Mouse (Mus musculus) hindbrain, embryonic 14.5 days (tissue): Measurements from ENCODE around the gene Pex12. TPM values are rescaled to one million over a fixed set of nuclear protein-coding genes. Genes with fewer than 3 reads are reported as not detected.

Experiments
- ATAC-seq: fragments of 200-750 bp; cut with Nextera tagmentation; 2 replicates; pipeline ENCODE4 v1.8.0; 2017; ENCODE audit warnings: moderate number of reproducible peaks, mild to moderate bottlenecking, moderate TSS enrichment, moderate library complexity; ENCODE audit not compliant: low FRiP score
- DNase-seq: peaks from one replicate; pipeline ENCODE4 v3.0.0-alpha.2; 2015; ENCODE audit warnings: low spot score
- H3K27ac ChIP-seq: fragments of 300-500 bp; sonication (generic); 2 replicates; pipeline ENCODE4 v1.5.1; 2014; ENCODE audit warnings: mild to moderate bottlenecking, moderate library complexity
- H3K27me3 ChIP-seq: fragments of 300-500 bp; sonication (generic); 2 replicates; pipeline ENCODE4 v1.6.1; 2014; ENCODE audit warnings: mild to moderate bottlenecking, low read length, mixed read lengths; ENCODE audit not compliant: control insufficient read depth, insufficient read depth
- H3K36me3 ChIP-seq: fragments of 300-500 bp; sonication (generic); replicated peaks from 2 replicates; pipeline ENCODE4 v1.6.1; 2014; ENCODE audit not compliant: control insufficient read depth, insufficient read depth
- H3K4me1 ChIP-seq: fragments of 300-500 bp; sonication (generic); replicated peaks from 2 replicates; pipeline ENCODE4 v1.6.1; 2014; ENCODE audit warnings: antibody characterized with exemption, low read length, mixed read lengths; ENCODE audit not compliant: control insufficient read depth, insufficient read depth
- H3K4me2 ChIP-seq: fragments of 300-500 bp; sonication (generic); replicated peaks from 2 replicates; pipeline ENCODE4 v1.6.1; 2014; ENCODE audit warnings: mild to moderate bottlenecking, moderate library complexity
- H3K4me3 ChIP-seq: fragments of 300-500 bp; sonication (generic); replicated peaks from 2 replicates; pipeline ENCODE4 v1.5.1; 2014; ENCODE audit warnings: mild to moderate bottlenecking, low read length
- H3K9ac ChIP-seq: fragments of 300-500 bp; sonication (generic); 2 replicates; pipeline ENCODE4 v1.6.1; 2014
- H3K9me3 ChIP-seq: fragments of 300-500 bp; sonication (generic); 2 replicates; pipeline ENCODE4 v1.6.1; 2016; ENCODE audit warnings: low read length; ENCODE audit not compliant: control insufficient read depth
- WGBS: fragments of 180-500 bp; shearing (Covaris S2); extraction: QIAGEN DNeasy Blood & Tissue Kit; methylation state at CpG from one replicate; pipeline ENCODE4 v1.1.7; 2014; 5-methylcytosine and 5-hydroxymethylcytosine counted together
- polyA plus RNA-seq: library from polyadenylated mRNA; unstranded; fragments of >200 nt; fragmentation: Nextera tagmentation; extraction: Ambion mirVana; gene quantifications from 2 replicates; pipeline ENCODE4 v1.2.1, GENCODE M21; 2014

The Pex12 gene
- polyA plus RNA-seq, 1 experiment from 2014 or later, result 14.9 TPM

DNA sequence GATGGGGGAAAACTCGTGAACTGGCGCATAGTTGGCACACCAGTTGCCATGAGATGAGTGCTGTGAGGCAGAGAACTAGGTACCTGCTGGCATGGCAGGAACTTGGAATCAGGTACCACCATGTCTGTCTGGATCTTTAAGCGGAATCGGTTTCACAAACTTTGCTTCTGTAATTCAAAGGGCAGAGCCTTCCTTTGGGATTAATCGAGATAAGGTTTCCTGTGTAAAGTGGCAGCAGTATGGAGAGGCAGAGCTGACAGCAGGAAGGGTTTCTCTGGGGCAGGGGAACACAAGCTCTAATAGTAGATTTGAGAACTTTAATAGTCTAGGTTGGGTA is 10.2 kb downstream of the Pex12 start:
- Histone ChIP-seq H3K4me2 (peak overlapping the region; percentile 94), H3K27me3 (no peaks in the 10 kb centered on the region), H3K9ac (peak overlapping the region; percentile 74), H3K36me3 (peaks cover 23% of the 10 kb centered on the region), H3K9me3 (no peaks in the 10 kb centered on the region), H3K4me1 (peaks cover 31% of the 10 kb centered on the region), H3K4me3 (peak overlapping the region; percentile 64), H3K27ac (0 out of 2 replicates have a peak overlapping the region, but pooled peaks have one; percentile 54)
- no peak for DNase-seq
- WGBS, result 3% methylated on average over 5 of the region's 5 CpGs
- no peak for ATAC-seq

DNA sequence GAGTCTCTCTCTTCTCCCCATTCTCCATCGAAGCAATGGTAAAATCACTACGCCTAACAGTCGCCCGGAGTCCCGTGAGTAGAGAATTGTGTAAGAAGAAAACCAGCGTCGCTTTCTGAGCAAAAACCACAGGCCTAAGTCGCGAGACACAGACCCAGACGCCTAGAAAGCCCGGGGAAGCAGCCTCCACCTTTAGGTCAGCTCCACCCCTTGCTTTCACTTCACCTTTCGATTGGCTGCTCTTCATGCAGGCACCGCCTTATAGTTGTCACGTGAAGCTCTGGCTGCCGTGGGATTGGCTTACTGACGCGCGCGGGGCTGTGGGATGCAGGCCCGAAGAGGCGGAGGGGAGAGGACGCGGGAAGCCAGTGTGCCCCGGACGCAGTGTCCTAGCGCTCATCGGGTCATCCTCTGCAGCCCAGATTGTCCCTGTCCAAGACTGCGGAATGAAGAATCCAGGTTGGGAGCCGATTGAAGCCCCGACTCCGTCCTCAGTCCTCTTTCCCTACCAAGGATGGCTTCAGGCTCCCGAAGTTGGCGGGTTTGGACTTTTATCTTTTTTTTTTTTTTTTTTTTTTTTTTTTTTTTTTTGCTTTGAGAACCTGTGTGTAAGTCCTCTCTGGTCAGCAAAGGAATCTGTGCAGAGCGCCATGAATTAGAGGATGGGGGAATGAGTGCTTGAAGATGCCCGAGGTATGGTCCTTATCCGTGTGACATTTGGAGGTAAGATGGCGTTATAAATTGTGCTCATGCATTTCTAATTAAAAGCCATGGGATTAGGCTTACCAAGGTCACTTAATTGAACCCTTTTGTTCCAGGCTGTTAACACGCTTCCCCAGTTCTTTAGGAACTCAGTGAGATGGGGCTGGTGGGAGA is 10.8 kb downstream of the Pex12 start:
- Histone ChIP-seq H3K36me3 (peaks cover 17% of the 10 kb centered on the region), H3K27me3 (no peaks in the 10 kb centered on the region), H3K9ac (peak overlapping the region; percentile 74), H3K4me3 (peak overlapping the region; percentile 64), H3K4me1 (peaks cover 29% of the 10 kb centered on the region), H3K9me3 (no peaks in the 10 kb centered on the region), H3K27ac (peak overlapping the region; percentile 82), H3K4me2 (peak overlapping the region; percentile 94)
- ATAC-seq (peak; percentile 100), DNase-seq (peak; percentile 91)
- under 1% methylated on average over 38 of the region's 38 CpGs for WGBS

DNA sequence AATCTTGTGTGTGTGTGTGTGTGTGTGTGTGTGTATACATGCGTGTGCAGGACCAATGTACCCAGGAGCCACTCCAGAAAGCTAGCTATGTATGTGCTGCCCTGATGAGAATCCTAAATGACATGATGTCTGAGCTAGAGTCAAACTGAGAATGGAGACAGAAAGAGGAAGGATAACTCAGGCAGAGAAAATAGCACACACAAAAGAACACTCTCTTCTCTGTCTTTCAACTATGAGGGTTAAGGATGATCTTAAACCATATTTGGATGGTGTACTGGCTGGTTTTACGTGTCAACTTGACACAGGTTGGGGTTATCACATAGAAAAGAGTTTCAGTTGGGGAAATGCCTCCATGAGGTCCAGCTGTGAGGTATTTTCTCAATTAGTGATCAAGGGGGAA is 12.8 kb downstream of the Pex12 start:
- 81% methylated on average over 2 of the region's 2 CpGs for WGBS
- no peak overlapping the region for H3K27ac ChIP-seq
- no peak overlapping the region for H3K9ac ChIP-seq
- no peak overlapping the region for H3K4me3 ChIP-seq
- no peak overlapping the region for H3K4me2 ChIP-seq
- H3K36me3 ChIP-seq, result no peaks in the 10 kb centered on the region; the same call in 1 of the 2 replicates
- DNase-seq (no peak), ATAC-seq (no peak)
- H3K27me3 ChIP-seq, result no peaks in the 10 kb centered on the region
- H3K9me3 ChIP-seq, result no peaks in the 10 kb centered on the region
- peaks cover 29% of the 10 kb centered on the region for H3K4me1 ChIP-seq

DNA sequence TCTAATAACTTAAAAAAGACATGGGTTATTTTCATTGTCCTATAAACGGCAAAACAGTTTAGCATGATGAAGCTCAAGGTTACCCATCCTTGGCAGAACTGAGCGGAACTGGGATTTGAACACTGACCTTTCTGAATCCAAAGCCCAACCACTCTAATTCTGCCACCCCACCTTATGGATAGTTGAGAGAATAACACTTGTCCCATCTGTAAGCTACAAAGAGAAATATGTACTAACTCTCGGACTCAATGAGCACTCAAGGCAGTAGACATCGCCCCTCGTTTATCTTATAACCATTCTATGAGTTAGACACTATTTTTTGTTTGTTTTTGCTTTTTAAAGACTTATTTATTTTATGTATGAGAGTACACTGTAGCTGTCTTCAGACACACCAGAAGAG is 13.3 kb downstream of the Pex12 start:
- Histone ChIP-seq H3K27me3 (no peaks in the 10 kb centered on the region), H3K4me2 (no peak overlapping the region), H3K27ac (no peak overlapping the region), H3K9me3 (no peaks in the 10 kb centered on the region), H3K9ac (no peak overlapping the region), H3K4me3 (no peak overlapping the region), H3K36me3 (no peaks in the 10 kb centered on the region; the same call in 1 of the 2 replicates), H3K4me1 (peaks cover 26% of the 10 kb centered on the region)
- ATAC-seq (no peak), DNase-seq (no peak)
- WGBS, result 91% methylated on average over 5 of the region's 5 CpGs

DNA sequence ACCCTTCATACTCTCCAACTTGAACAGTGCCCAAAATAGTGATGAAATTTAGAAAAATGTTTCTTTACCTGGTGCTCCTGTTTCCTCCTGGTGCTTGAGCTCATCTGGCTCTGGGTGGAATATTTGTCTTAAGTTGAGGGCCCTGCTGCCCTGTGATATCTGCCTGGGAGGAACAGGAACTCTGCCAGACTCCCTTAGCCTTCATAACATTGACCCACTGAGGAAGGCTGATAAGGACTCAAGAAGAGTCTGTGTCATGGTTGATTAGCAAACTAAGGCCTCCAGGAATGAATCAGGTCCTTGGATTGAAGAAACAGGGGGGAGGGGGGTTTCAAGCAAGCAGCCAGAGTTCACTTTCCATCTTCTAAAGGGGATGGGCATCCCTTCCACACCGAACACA is 15.8 kb downstream of the Pex12 start, which contains the start of gene Slfn14:
Slfn14 (minus strand) TSS at position 161 of the 400 bp plus-strand sequence.
- Histone ChIP-seq H3K36me3 (no peaks in the 10 kb centered on the region), H3K4me3 (no peak within 1 kb of the TSS), H3K27ac (no peak within 1 kb of the TSS), H3K9me3 (no peaks in the 10 kb centered on the region), H3K4me1 (peaks cover 5% of the 10 kb centered on the region; the same call in 1 of the 2 replicates), H3K4me2 (no peak within 1 kb of the TSS), H3K27me3 (no peaks in the 10 kb centered on the region), H3K9ac (no peak within 1 kb of the TSS)
- WGBS, result 82% methylated on average over 1 of the region's 1 CpGs
- DNase-seq (no peak), ATAC-seq (no peak)

DNA sequence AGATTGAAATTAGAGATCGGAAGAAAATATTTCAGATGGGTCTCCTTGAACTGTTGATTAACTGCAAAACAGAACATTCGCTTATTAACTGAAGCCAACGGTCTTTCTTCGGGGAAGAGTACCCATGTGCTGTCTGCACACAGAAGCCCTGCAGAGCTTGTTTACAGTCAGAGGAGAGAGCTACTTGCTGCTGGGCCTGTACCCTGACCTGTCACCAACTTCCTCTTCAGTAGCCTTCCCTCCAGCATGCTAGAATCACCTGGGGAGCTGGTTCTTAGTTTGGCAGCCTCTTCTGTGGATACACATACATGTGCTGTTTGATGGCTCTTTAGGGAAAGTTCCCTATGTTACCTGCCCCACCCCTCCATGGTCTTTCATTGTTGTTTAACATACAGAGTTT is 16.8 kb downstream of the Pex12 start:
- peaks cover under 1% of the 10 kb centered on the region; the same call in 1 of the 2 replicates for H3K4me1 ChIP-seq
- H3K27ac ChIP-seq, result no peak overlapping the region
- 91% methylated on average over 4 of the region's 4 CpGs for WGBS
- H3K9ac ChIP-seq, result no peak overlapping the region
- no peaks in the 10 kb centered on the region for H3K9me3 ChIP-seq
- no peak for DNase-seq
- no peak overlapping the region for H3K4me3 ChIP-seq
- no peaks in the 10 kb centered on the region for H3K27me3 ChIP-seq
- no peaks in the 10 kb centered on the region for H3K36me3 ChIP-seq
- ATAC-seq, result no peak
- H3K4me2 ChIP-seq, result no peak overlapping the region

DNA sequence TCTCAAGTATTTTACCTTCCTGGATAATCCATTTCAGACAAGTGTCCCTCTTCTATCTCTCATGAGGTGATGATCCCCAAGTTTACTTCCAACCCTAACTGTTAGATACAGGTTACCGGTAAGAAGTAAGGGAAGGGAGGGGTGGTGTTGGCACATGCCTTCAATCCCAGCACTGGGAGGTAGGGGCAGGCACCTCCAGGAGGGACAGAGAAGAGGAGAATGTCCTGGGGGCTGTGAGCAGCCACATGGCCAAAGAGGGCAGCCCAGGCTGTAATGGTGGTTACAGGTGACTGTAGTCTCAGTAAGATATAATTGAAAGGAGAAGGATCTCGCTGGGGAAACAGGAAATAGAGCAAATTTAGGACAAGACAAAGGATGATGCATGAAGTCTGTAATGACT is 20.3 kb downstream of the Pex12 start:
- H3K9ac ChIP-seq, result no peak overlapping the region
- H3K36me3 ChIP-seq, result no peaks in the 10 kb centered on the region
- H3K4me2 ChIP-seq, result no peak overlapping the region
- H3K27ac ChIP-seq, result no peak overlapping the region
- H3K4me3 ChIP-seq, result no peak overlapping the region
- WGBS, result 62% methylated on average over 2 of the region's 2 CpGs
- ATAC-seq, result no peak
- H3K9me3 ChIP-seq, result no peaks in the 10 kb centered on the region
- DNase-seq, result no peak
- no peaks in the 10 kb centered on the region for H3K4me1 ChIP-seq
- H3K27me3 ChIP-seq, result no peaks in the 10 kb centered on the region

DNA sequence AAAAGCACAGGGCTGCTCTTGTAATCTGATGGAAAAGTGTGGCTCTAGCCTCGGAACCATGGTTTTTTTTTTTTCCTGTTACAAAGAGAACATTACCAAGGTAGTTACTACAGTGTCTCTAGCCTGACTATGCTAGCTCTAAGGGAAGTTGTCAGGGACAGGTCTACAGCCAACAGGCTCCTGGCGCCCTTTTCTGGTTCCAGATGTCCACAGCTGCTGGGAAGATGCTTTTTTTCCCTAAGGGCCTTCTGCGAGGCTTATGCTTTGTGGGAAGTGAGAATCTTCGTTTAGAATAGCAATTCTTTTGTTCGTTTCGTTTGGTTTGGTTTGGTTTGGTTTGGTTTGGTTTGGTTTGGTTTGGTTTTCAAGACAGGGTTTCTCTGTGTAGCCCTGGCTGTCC is 22.7 kb downstream of the Pex12 start:
- H3K4me2 ChIP-seq, result no peak overlapping the region
- 82% methylated on average over 6 of the region's 6 CpGs for WGBS
- H3K4me1 ChIP-seq, result no peaks in the 10 kb centered on the region
- ATAC-seq, result no peak
- H3K27ac ChIP-seq, result no peak overlapping the region
- H3K9ac ChIP-seq, result no peak overlapping the region
- H3K36me3 ChIP-seq, result no peaks in the 10 kb centered on the region
- H3K9me3 ChIP-seq, result no peaks in the 10 kb centered on the region
- no peak for DNase-seq
- no peak overlapping the region for H3K4me3 ChIP-seq
- no peaks in the 10 kb centered on the region for H3K27me3 ChIP-seq

DNA sequence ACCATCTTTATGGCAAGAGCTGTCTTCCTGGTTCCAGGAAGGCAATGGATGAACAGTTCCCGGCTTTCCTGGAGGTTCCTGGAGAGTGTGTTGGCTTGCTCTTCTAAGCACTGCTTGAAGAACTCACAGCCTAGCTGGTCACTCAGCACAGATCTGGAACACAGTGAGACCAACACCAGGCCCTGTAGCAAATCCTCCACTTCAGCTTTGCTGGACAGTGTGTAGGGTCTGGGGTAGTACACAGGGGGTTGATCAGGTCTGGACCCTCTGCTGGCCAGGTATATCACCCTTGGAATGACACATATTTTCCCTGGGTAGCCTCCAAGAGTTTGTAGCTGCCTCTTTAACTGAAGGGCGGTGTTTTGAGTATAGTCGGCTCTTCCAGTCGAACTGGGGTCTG is 23.4 kb downstream of the Pex12 start:
- Histone ChIP-seq H3K4me2 (no peak overlapping the region), H3K9ac (no peak overlapping the region), H3K27me3 (no peaks in the 10 kb centered on the region), H3K9me3 (no peaks in the 10 kb centered on the region), H3K4me1 (no peaks in the 10 kb centered on the region), H3K36me3 (no peaks in the 10 kb centered on the region), H3K27ac (no peak overlapping the region), H3K4me3 (no peak overlapping the region)
- DNase-seq (no peak), ATAC-seq (no peak)
- WGBS, result 86% methylated on average over 4 of the region's 4 CpGs
